Mouse (Mus musculus) retina, postnatal 1 day (tissue): Measurements from ENCODE around the gene Lmx1b.

ENCODE experiments used
- DNase-seq: peaks from one replicate; pipeline ENCODE4 v3.0.0-alpha.2; 2012

Gene Lmx1b

GRCm38 (mm10) chr2:33630081-33631021 lies 10.0 kb downstream of the Lmx1b start:
- DNase-seq, result no peak

GRCm38 (mm10) chr2:33629641-33630040 lies 10.7 kb downstream of the Lmx1b start:
- DNase-seq, result no peak

- DNase-seq, result no peak
Observed at GRCm38 (mm10) chr2:33628791-33629190, 11.5 kb downstream of the Lmx1b start.

GRCm38 (mm10) chr2:33627058-33627375 lies 13.3 kb downstream of the Lmx1b start:
- DNase-seq, result no peak

- peak; percentile 35 for DNase-seq
Observed at GRCm38 (mm10) chr2:33626262-33627057, 13.9 kb downstream of the Lmx1b start.

DNA sequence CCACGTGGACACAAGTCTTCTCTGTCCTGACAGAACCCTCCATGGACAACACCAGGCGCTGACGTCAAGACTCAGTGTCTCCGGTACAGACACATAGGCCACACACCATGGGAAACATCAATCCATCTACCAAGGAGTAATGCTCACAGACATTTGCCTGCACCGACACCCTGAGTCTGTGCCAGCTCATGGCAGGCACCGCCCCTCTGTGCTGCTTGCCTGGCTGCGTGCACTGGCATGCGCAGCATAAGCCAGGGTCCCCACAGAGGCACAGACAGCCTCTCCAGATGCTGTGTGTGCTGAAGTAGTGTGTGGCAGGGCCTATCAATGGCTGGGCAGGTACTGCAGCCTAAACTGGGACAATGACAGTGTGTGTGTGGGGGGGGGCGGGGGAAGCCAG lies 22.6 kb downstream of the Lmx1b start:
- DNase-seq, result no peak

DNA sequence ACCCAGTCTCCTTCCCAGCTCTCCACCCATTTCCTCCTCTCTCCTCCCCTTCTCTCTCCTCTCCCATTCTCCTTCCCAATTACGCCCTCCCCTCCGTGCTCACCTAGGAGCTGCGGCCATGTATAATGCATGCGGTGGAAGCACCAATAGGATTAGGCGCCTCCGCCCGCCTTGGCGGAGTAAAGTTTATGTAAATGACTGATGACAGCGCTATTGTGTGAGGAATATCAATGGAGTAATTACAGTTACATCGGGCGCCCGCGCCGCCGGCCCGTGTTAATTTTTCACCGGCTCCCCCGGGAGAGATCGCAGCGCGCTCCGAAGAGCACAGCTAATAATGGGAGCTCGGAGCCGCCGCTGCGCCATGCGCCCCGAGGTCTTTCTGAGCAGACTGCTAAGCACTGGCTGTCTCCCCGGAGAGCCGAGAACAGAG lies 23.9 kb downstream of the Lmx1b start:
- peak; percentile 85 for DNase-seq

GRCm38 (mm10) chr2:33615843-33616344 lies 24.4 kb downstream of the Lmx1b start:
- DNase-seq, result peak; percentile 66

- no peak for DNase-seq
Observed at GRCm38 (mm10) chr2:33605487-33606256, 34.6 kb downstream of the Lmx1b start.

- peak; percentile 37 for DNase-seq
Observed at GRCm38 (mm10) chr2:33604846-33605486, 35.3 kb downstream of the Lmx1b start.

- no peak for DNase-seq
Observed at GRCm38 (mm10) chr2:33600520-33600919, 39.8 kb downstream of the Lmx1b start.

- peak; percentile 38 for DNase-seq
Observed at GRCm38 (mm10) chr2:33597384-33597783, 42.9 kb downstream of the Lmx1b start.

GRCm38 (mm10) chr2:33595085-33595423 lies 45.3 kb downstream of the Lmx1b start:
- DNase-seq, result peak; percentile 83

- no peak for DNase-seq
Observed at GRCm38 (mm10) chr2:33594181-33595084, 45.9 kb downstream of the Lmx1b start.

- peak; percentile 53 for DNase-seq
Observed at GRCm38 (mm10) chr2:33592931-33593555, 47.3 kb downstream of the Lmx1b start.

GRCm38 (mm10) chr2:33589280-33589679 lies 51.0 kb downstream of the Lmx1b start:
- DNase-seq, result peak; percentile 61

DNA sequence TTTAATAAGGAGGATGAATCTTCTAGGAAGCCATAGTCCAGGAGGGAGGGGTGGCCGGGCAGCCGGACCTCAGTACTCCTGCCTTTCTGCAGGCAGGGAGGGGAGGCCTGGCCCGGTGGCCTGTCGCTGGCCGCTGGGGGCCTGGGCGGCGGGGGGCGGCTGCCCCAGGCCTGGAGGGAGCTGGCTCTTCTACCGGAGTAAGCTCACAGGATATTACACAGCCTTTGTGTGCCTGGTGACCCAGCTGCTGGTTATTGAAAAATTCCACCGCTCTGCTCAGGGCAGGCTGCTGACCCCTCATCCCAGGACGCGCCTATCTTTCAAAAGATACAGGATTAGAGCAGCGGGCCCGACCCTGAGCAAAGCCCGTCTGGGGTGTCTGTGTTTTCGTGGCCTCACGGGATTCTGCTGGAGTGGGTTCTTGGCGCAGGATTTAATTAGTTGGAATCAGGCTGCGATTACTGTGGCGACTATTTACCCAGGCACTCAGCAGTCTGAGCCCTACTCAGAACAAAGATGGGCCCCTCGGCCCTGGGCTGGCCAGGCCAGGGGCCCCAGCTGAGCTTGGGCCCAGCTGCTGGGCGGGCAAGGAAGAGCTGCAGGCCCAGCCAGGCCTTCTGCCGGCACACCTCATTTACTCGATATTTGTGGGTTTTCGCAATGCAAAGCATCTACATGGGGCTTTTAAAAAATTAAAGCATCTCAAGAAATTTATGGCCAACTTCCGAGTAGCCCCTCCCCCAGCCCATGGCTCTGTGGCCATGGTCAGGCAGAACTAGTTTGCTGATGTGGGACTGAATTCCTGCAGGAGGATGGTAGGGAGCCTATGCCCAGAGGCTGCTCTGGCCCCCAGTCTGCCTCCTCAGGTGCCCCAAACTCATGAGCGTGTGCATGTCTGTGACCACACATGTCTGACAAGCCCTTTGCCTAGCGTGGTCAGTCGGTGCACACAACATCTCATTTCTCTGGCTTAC lies 55.1 kb downstream of the Lmx1b start:
- peak; percentile 45 for DNase-seq

GRCm38 (mm10) chr2:33583761-33584160 lies 56.5 kb downstream of the Lmx1b start:
- no peak for DNase-seq

DNA sequence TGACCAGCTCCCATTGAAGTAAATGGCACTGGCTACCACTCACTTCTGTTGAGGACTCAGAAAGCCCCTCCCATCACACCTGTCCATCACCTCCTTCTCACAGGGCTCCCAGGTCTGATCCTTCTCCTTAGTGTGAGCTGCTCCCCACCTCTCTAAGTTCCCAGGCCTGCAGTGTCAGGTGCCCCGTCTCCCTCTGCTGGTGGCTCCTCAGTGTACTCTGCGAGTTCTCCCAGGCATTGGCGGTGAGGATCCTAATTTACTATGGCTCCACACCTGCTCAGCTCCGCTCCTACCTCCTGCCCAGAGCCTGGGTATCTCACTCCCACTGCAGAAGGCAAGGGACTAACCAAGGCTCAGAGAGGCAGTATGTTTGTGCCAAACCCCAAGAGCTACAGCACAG lies 57.0 kb downstream of the Lmx1b start:
- DNase-seq, result no peak
